Mouse (Mus musculus): ENCODE measurements around the gene Mrps21.

The Mrps21 gene

DNA sequence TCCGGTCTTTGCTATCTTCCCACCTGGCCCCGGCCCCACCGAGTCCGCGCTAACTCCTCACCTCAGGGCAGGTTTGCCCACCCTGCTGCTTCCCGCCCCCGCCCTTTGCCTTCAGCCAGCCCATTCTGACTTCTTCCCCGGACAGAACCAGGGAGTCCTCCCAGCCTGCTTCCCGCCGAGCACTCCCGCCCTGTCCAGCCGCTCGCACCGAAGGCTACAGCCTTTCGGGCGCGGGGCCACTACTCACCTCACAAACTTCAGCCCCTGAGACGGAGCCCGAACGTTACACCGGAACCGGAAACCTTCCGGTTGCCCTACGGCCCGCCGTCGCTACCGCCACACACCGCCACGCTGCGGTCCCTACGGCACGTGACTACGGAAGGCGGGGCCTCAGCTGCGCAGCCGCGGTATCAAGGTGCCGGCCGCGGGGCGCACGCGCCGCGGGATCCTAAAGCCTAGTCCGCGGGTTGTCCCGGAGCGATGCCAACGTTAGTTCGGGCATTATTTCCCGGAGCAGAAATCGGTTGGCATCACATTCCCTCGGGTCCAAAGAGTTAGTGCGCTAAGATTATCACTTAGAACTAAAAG is 15.7 kb downstream of the Mrps21 start, which contains the start of gene Prpf3:
Prpf3 (minus strand) TSS at position 384 of the 588 bp plus-strand sequence.
- DNase-seq (ENCODE audit: low spot score in 2 of 2), result peak; percentile 91 to 92

DNA sequence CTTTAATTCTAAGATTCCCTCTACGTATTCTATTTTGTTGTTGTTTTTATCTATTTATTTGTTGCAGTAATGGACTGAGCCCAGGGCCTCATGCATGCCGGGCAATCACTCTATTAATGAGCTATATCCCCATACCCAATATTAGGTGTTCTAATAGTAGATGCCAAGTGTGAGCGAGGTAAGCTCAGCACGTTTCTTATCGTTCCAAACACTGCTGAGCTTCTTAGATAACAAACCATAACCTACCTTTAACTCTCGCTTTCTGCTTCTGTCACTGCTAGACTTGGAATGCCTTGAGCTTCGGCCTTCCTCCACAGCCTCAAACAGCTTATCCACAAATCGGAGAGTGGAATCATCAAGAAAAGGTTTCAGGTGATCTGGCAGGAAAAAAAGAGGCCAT is 20.0 kb downstream of the Mrps21 start:
- no peak for DNase-seq (ENCODE audit: low spot score in 2 of 2)

DNA sequence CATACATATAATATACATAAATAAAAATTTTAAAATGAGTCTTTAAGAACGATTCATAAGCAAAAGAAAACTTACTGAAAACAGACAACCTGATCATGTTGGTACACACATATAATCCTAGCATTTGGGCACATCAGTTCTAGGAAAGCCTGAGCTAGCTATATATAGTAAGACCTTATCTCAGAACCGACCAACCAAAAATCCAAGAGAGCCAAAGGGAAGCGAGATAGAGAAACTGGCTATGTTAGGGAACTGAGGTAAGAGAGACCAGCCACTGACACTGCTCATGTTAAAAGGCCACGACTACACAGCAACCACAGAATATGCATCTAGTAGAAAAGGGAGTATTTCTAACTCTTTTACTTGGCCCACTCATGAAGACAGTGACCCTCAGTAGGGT is 20.7 kb downstream of the Mrps21 start:
- no peak for DNase-seq (ENCODE audit: low spot score in 2 of 2)

DNA sequence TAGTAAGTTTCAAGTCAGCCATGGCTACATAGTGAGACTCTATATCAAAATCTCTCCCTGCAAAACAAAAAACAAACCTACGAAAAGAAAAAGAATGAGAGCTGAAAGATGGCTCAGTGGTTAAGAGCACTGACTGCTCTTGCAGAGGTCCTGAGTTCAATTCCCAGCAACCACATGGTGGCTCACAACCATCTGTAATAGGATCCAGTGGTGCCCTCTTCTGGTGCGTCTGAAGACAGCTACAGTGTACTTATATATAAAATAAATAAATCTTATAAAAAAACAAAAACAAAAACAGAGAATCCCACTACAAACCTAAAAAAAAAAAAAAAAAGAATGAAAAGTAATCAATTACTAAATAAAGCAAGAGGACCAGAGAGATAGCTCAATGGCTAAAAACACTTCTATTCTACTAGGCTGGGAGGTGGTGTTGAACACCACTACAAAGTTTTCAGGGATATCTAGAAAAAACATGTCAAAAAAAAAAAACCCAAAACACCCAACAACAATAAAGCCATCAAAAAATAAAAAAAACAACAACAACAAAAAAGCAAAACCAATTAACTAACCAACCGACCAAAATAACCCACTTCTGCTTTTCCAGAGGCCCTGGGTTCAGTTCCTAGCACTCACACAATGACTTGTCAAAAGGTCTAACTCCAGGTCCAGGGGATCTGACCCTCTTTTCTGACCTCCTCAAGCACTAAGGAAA is 28.7 kb downstream of the Mrps21 start:
- no peak for DNase-seq (ENCODE audit: low spot score in 2 of 2)

DNA sequence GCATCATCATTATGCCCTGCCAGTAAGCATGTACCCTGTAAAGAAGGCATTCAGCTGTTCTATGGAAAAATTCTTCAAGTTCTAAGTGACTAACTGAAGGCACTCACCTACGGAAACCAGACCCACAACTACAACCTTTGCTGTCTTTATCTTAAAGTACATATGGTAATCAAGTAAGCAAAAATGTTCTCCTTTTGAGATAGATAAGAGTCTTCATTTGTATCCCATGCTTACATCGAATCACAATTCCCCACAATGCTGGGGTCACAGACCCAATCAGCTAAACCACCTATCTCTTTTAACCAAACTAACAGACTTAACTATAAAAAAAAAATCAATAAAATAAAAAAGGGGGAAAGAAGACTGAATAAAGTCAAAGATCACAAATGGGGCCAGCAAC is 32.1 kb downstream of the Mrps21 start:
- no peak for DNase-seq (ENCODE audit: low spot score in 2 of 2)

DNA sequence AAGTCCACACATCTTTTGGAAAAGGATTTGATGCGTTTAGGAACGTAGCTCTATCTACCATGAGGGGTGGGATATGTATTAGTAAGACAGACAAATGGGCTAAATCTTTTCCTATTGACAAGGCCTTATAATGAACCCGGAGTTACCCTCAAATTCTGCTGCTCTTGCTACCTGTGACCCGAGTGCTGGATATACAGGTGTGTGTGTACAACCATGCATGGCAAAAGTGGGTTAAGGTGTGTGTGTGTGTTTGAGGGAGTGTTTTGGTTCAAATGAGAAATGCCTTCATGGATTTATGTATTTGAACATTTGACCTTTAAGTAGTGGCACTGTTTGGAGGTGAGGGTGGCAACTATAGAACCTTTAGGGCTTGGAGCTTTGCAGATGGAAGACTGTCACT is 42.3 kb downstream of the Mrps21 start:
- no peak for DNase-seq (ENCODE audit: low spot score in 2 of 2)

DNA sequence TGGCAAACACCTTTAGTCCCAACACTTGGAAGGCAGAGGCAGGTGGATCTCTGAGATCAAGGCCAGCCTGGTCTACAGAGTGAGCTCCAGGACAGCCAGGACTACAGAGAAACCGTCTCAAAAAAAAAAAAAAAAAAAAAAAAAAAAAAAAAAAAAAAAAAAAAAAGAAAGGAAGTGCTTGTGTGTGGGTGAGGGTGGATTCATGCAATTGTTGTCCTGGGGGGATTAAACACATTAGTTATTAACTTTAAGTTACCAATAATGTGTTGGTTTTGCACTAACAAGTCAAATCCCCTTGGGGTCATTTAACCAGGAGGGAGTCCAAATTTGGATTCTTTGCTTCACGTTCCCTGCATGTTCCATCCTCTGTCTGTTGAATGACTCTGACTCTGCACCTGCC is 45.0 kb downstream of the Mrps21 start:
- DNase-seq (ENCODE audit: low spot score in 2 of 2), result no peak

DNA sequence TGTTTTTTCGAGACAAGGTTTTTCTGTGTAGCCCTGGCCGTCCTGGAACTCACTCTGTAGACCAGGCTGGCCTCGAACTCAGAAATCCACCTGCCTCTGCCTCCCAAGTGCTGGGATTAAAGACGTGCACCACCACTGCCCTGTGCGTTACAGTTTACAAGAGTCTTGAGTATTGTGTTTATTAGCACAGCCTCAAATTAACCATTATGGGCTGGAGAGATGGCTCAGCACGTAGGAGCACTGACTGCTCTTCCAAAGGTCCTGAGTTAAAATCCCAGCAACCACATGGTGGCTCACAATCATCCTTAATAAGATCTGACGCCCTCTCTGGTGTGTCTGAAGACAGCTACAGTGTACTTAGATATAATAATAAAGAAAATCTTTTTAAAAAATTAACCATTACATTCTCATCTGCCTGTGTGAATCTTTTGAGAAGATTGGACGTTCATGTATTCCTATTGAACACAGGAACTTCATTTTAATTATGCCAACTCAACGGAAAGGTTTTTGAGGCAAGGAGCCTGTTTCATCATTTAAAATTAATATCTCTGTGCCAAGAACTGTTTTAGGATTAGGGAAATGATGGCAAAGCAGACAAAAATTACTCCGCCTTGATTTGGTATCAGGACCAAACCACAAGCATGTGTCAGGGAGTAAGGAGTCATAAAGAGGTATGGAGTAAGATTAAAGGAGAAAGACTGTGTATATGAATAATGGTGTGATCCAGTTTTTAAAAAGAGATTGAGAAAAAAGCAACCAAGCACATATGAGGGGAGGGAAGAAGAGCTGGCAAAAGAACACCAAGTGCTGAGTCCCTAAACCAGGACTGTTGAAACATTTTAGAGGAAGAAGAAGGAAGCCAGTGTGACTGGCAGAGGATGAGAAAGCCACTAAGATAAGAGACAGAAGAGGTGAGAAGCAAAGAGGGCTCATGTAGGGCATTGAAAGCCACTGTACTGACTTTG is 51.0 kb downstream of the Mrps21 start:
- DNase-seq (ENCODE audit: low spot score in 2 of 2), result no peak

DNA sequence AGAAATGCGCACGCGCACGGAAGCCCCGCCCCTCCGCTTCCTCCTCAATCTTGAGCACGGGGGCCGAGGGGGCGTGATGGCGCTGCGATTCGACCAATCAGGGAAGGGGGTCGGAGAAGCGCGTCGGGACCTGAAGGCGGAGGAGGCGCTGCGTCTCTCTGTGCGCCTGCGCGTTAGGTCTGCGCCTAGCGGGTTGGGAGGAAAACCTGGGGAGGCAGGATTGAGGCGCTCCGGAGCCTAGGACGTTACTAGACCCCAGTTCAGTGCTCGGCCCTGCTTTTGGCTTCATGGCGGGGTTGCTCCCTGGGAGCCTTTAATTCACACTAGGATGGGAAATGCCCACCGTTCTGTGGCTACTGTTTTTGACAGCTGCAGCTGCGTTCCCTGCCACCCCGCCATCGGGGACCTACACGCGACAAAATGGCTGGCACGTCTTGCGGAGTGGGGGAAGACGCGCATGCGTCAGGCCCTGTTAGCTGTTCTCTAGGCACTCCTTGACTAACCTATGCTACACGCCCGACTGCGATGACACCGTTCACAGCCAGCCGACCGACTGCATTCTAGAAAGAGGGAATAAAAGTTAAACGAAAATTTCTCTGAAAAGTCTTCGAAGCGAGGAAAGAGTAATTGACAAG is 51.9 kb downstream of the Mrps21 start:
- peak; percentile 99 for DNase-seq (ENCODE audit: low spot score in 2 of 2)

DNA sequence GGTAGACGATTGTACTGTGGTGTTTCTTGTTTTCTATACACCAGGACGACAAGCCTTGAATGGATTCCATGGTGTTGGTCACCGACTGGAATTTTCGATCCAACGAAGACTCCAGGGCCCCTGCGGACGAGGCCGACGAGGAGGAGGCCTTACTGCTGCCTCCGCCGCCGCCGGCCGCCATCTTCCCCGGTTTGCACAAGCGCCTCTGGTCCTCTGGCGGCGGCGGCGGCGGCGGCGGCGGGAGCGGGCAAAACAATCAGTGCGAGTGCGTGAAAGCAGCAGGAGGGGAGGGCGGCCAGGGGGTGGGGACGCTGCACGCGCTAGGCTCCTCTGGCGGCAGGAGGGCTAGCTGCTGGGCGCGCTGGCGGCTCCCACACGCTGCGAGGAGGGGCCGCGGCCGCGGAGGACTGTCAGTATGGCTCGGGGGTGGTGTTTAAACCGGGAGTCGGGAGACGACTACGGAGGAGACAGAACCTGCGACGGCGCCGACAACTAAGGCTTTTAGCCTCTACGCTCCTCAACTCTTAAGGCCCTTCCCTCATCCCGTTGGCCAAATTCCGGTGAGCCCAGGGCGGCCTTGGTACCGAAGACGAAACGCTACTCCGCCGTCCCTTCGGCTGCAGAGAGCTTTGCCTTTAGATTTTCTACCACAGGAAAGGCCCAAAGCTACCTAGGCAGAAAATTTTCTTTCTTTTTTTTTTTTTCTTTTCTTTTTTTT is 52.6 kb downstream of the Mrps21 start, which contains the start of gene Rprd2:
Rprd2 (minus strand) TSS at position 293 of the 718 bp plus-strand sequence.
- DNase-seq (ENCODE audit: low spot score in 2 of 2), result peak; percentile 66 to 77

DNA sequence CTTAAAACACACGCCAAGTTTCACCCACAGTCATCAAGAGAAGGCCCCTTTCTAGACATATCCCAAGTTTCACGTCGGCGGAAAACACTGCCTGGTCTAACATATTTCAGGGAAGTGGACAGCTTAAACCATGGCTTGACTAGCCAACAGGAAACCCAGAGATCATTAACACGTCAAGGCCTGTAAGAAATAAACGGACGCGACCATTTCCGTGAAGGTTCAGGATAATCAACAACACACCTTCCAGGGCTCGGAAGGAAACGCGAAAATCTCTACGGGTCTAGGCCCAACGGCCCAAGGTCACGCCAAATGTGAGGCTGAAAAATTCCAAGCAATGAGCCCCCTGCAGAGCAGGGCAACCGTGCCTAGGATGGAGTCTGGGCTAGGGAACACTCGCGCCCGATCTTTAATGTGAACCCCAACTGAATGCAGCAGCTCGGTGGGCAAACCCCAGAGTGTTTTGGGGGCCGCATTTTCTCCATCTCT is 53.2 kb downstream of the Mrps21 start:
- peak in 1 of 2 experiments; percentile 19 for DNase-seq (ENCODE audit: low spot score in 2 of 2)

DNA sequence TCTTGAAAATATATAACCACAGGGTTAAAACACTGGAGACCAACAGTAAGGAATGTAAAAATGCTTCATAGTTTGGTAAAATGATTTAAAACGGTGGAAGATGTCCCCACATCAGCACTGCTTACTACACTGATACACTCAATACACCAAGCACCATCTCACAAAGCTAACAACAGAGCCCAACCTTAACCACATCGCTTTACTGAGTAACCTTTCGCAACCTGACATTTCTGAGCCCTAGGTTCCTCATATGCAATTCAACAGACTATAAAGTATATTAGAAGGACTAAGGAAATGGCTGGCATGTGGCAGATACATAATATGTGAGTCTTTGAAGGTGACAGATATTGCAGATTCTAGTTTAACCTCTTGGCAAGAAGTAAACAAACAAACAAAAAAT is 54.6 kb downstream of the Mrps21 start:
- no peak for DNase-seq (ENCODE audit: low spot score in 2 of 2)

Measured in right cerebral cortex, postnatal 36 days (tissue).